Mouse (Mus musculus) yolk sac, embryonic 10.5 days (tissue): ENCODE data around the gene Btbd35f27.
"Not testable (repeated sequence)": the region's sequence is repeated elsewhere in the genome, so short reads cannot be mapped to it uniquely, and the experiment has no call there.

Experiments used
- DNase-seq: peaks from one replicate; pipeline ENCODE4 v3.0.0-alpha.2; 2017; ENCODE audit warnings: low spot score

Btbd35f27 gene

GRCm38 (mm10) chrX:4951835-4952234 is at the start of gene Btbd35f27:
Gene Btbd35f27 (plus strand): TSS chrX:4952135.
- not testable (repeated sequence) for DNase-seq
